8 mouse cellular contexts compared by ENCODE assay signal in genomic region chr11:70014880-70015558, GRCm38 (mm10). TPM values are rescaled to one million over a fixed set of nuclear protein-coding genes. Genes with fewer than 3 reads are reported as not detected.
DNase-seq lines count a peak whose midpoint lies in the region; ATAC-seq and TF ChIP-seq lines count a peak whose summit lies in the region.

Gene Acadvl (minus strand): TSS chr11:70015411.

- H3K4me1 ChIP-seq in hindbrain, embryonic 12.5 days, result peaks cover 44% of the 10 kb centered on the region

- peak; percentile 67 for ATAC-seq in Patski
- ATAC-seq in hindbrain, embryonic 12.5 days (ENCODE audit: low FRiP score), result peak; percentile 67

- peak within 1 kb of the TSS; percentile 86 for H3K4me2 ChIP-seq in hindbrain, embryonic 12.5 days (replicated peaks)

- DNase-seq in Patski (ENCODE audit: low read depth, low spot score), result no peak
- DNase-seq in cerebellum, postnatal 10 days, result peak; percentile 93 to 95
- peak; percentile 74 to 81 for DNase-seq in frontal cortex, postnatal 14 days (ENCODE audit: low spot score in 2 of 2)
- peak; percentile 85 to 89 for DNase-seq in layer of hippocampus, postnatal 36 days
- peak; percentile 96 for DNase-seq in lung, postnatal 36 days
- DNase-seq in retina, embryonic 14.5 days (ENCODE audit: low spot score), result peak; percentile 86
- DNase-seq in thymus, postnatal 36 days, result peak; percentile 82 to 87

- peak within 1 kb of the TSS; percentile 50 for H3K4me3 ChIP-seq in hindbrain, embryonic 12.5 days

- CTCF ChIA-PET in Patski (lab: Charles Lee), result interaction anchor here (1.5 to 2.4 kb wide), 2 partner anchors 10 to 13 kb away, joined by 7 to 14 read pairs; no protein-coding TSS in a partner anchor

- POLR2A ChIA-PET in Patski (lab: Charles Lee), result interaction anchor here (0.5 to 1.7 kb wide), 5 partner anchors 12 to 194 kb away, joined by 3 to 7 read pairs (median 6); no protein-coding TSS in a partner anchor

- no peak for TF ChIP-seq CTCF in Patski (IDR thresholded peaks at IDR 0.05)

- no peaks in the 10 kb centered on the region for H3K27me3 ChIP-seq in Patski
- no peaks in the 10 kb centered on the region for H3K27me3 ChIP-seq in hindbrain, embryonic 12.5 days

- H3K9me3 ChIP-seq in hindbrain, embryonic 12.5 days (replicated peaks), result no peaks in the 10 kb centered on the region

- under 1% methylated on average over 35 of the region's 35 CpGs for WGBS in hindbrain, embryonic 12.5 days

- H3K27ac ChIP-seq in hindbrain, embryonic 12.5 days, result peak within 1 kb of the TSS; percentile 58

- H3K36me3 ChIP-seq in hindbrain, embryonic 12.5 days, result peaks cover 36% of the 10 kb centered on the region

- peak within 1 kb of the TSS; percentile 70 for H3K9ac ChIP-seq in hindbrain, embryonic 12.5 days

- in situ Hi-C loops in Patski (cut with MboI; ENCODE audit: low pct_unique_long_range_greater_than_20kb), result no loop called here

RNA-seq across cellular contexts. Expression of gene Acadvl, which starts in this region (rescaled TPM):
- 234 TPM for polyA plus RNA-seq in Patski (2021)
- polyA plus RNA-seq in hindbrain, embryonic 12.5 days (2016; fragmentation: Nextera tagmentation; extraction: Ambion mirVana), result 59.8 and 61.9 TPM in 2 replicates
- 10 to 100 TPM; 54.9 to 58.6 TPM for total RNA-seq in layer of hippocampus, postnatal 36 days (2021)
